Mouse (Mus musculus): Measurements from ENCODE around the gene BC030500.

BC030500 gene

GRCm38 (mm10) chr8:58911677-58912076 lies at the start of gene BC030500:
TSS of gene BC030500 (plus strand) at chr8:58911755.
- DNase-seq, result no peak

GRCm38 (mm10) chr8:58886405-58886804 lies 25.1 kb upstream of the BC030500 start:
- no peak for DNase-seq

GRCm38 (mm10) chr8:58890591-58890990 lies 21.0 kb upstream of the BC030500 start:
- DNase-seq, result no peak

- no peak for DNase-seq
Measured at GRCm38 (mm10) chr8:58895960-58896359, 15.6 kb upstream of the BC030500 start.

- DNase-seq, result no peak
Measured at GRCm38 (mm10) chr8:58904465-58904864, 7.1 kb upstream of the BC030500 start.

GRCm38 (mm10) chr8:58912196-58912839 lies 763 bp downstream of the BC030500 start, which contains the start of gene Galntl6:
TSS of gene Galntl6 (minus strand) at chr8:58912640.
- DNase-seq, result no peak

- DNase-seq, result no peak
Measured at GRCm38 (mm10) chr8:58912840-58913639, 1.5 kb downstream of the BC030500 start.

- no peak for DNase-seq
Measured at GRCm38 (mm10) chr8:58913640-58913968, 2.0 kb downstream of the BC030500 start.

GRCm38 (mm10) chr8:58915142-58915541 lies 3.6 kb downstream of the BC030500 start:
- no peak for DNase-seq

- no peak for DNase-seq
Measured at GRCm38 (mm10) chr8:58931066-58931465, 19.5 kb downstream of the BC030500 start.

- DNase-seq, result no peak
Measured at GRCm38 (mm10) chr8:58943773-58944172, 32.2 kb downstream of the BC030500 start.

- no peak for DNase-seq
Measured at GRCm38 (mm10) chr8:58957195-58957739, 45.7 kb downstream of the BC030500 start.
